Mouse (Mus musculus) MEL (cell line): ENCODE data around the gene Clic4. TPM values are rescaled to one million over a fixed set of nuclear protein-coding genes. Genes with fewer than 3 reads are reported as not detected.

Experiments
- DNase-seq: peaks from one replicate; pipeline ENCODE4 v3.0.0; 2011; ENCODE audit warnings: low read depth, low spot score
- H3K27ac ChIP-seq: 2 replicates; pipeline ENCODE4 v1.5.1; 2012; ENCODE audit warnings: low read depth, mild to moderate bottlenecking, control low read depth, low read length, moderate library complexity; ENCODE audit not compliant: control insufficient read depth
- H3K27me3 ChIP-seq, 2 experiments: fragments of 150-350 bp in 1 of 2; sonication (generic) in 1 of 2; 2 replicates each; pipeline ENCODE4 v1.6.1; 2012; ENCODE audit warnings: low read length in 2 of 2, mild to moderate bottlenecking in 2 of 2, improper control_type of control experiment in 1 of 2, moderate library complexity in 1 of 2; ENCODE audit not compliant: insufficient read depth in 2 of 2, control insufficient read depth in 1 of 2
- H3K36me3 ChIP-seq, 2 experiments: 2 replicates each; pipeline ENCODE4 v1.6.1; 2012 to 2014; ENCODE audit warnings: low read length in 2 of 2, improper control_type of control experiment in 1 of 2, inconsistent platforms in 1 of 2, mild to moderate bottlenecking in 1 of 2; ENCODE audit not compliant: insufficient read depth in 2 of 2, control insufficient read depth in 1 of 2
- H3K4me1 ChIP-seq, 2 experiments: fragments of 150-350 bp in 1 of 2; sonication (generic) in 1 of 2; 2 replicates each; pipeline ENCODE4 v1.6.1; 2012; ENCODE audit warnings: low read length in 2 of 2, improper control_type of control experiment in 1 of 2, mild to moderate bottlenecking in 1 of 2; ENCODE audit not compliant: insufficient read depth in 2 of 2, control insufficient read depth in 1 of 2
- H3K4me3 ChIP-seq, 2 experiments: fragments of 150-350 bp in 1 of 2; sonication (generic) in 1 of 2; 2 replicates each; pipeline ENCODE4 v1.5.1; 2012; ENCODE audit warnings: low read depth in 2 of 2, low read length in 2 of 2, mild to moderate bottlenecking in 2 of 2, moderate library complexity in 2 of 2, control low read depth in 1 of 2, improper control_type of control experiment in 1 of 2; ENCODE audit not compliant: control insufficient read depth in 1 of 2, insufficient read depth in 1 of 2
- H3K79me2 ChIP-seq: 2 replicates; pipeline ENCODE4 v1.6.1; 2012; ENCODE audit warnings: mild to moderate bottlenecking, low read length, moderate library complexity; ENCODE audit not compliant: control insufficient read depth, poor library complexity, insufficient read depth
- H3K9ac ChIP-seq: 2 replicates; pipeline ENCODE4 v1.6.1; 2012; ENCODE audit warnings: low read depth, mild to moderate bottlenecking, control low read depth, low read length, moderate library complexity; ENCODE audit not compliant: control insufficient read depth, poor library complexity, severe bottlenecking
- H3K9me3 ChIP-seq: fragments of 150-350 bp; sonication (generic); replicated peaks from 2 replicates; pipeline ENCODE4 v1.6.1; 2012; ENCODE audit warnings: mild to moderate bottlenecking, low read length, improper control_type of control experiment, moderate library complexity; ENCODE audit not compliant: insufficient read depth
- CHD1 ChIP-seq: IDR thresholded peaks from 2 replicates; pipeline ENCODE4 v1.6.1; 2012; ENCODE audit warnings: low read depth, mild to moderate bottlenecking, inconsistent platforms, low read length, improper control_type of control experiment
- CHD2 ChIP-seq: IDR thresholded peaks from 2 replicates; pipeline ENCODE4 v1.6.1; 2011; ENCODE audit warnings: low read length, improper control_type of control experiment
- CTCF ChIP-seq, 3 experiments: IDR thresholded peaks in 2 of 3; conservative IDR thresholded peaks in 1 of 3; 2 replicates each; pipeline ENCODE4 v1.5.1; 2011 to 2012; ENCODE audit warnings: low read length in 3 of 3, low read depth in 2 of 3, mild to moderate bottlenecking in 2 of 3, improper control_type of control experiment in 1 of 3, inconsistent platforms in 1 of 3, mixed read lengths in 1 of 3, moderate library complexity in 1 of 3; ENCODE audit not compliant: control insufficient read depth in 1 of 3, insufficient read depth in 1 of 3, poor library complexity in 1 of 3, severe bottlenecking in 1 of 3
- ELF1 ChIP-seq: IDR thresholded peaks from 2 replicates; pipeline ENCODE4 v1.6.1; 2014; ENCODE audit warnings: low read depth, mild to moderate bottlenecking, inconsistent platforms, low read length, improper control_type of control experiment, moderate library complexity
- EP300 ChIP-seq, 2 experiments: IDR thresholded peaks; 2 replicates each; pipeline ENCODE4 v1.6.1; 2011; ENCODE audit warnings: improper control_type of control experiment in 2 of 2, low read length in 2 of 2, low read depth in 1 of 2, mild to moderate bottlenecking in 1 of 2
- ETS1 ChIP-seq: IDR thresholded peaks from 2 replicates; pipeline ENCODE4 v1.6.1; 2012; ENCODE audit warnings: low read depth, mild to moderate bottlenecking, inconsistent platforms, low read length, improper control_type of control experiment, moderate library complexity
- GATA1 ChIP-seq: IDR thresholded peaks from 2 replicates; pipeline ENCODE4 v1.6.1; 2011; ENCODE audit warnings: low read depth, low read length, improper control_type of control experiment
- HCFC1 ChIP-seq: IDR thresholded peaks from 2 replicates; pipeline ENCODE4 v1.6.1; 2012; ENCODE audit warnings: low read depth, mild to moderate bottlenecking, inconsistent platforms, low read length, improper control_type of control experiment, moderate library complexity
- JUND ChIP-seq: IDR thresholded peaks from 2 replicates; pipeline ENCODE4 v1.6.1; 2011; ENCODE audit warnings: low read depth, mild to moderate bottlenecking, improper control_type of control experiment, low read length
- MAX ChIP-seq: IDR thresholded peaks from 2 replicates; pipeline ENCODE4 v1.6.1; 2011; ENCODE audit warnings: low read length, improper control_type of control experiment
- MEF2A ChIP-seq: IDR thresholded peaks from 2 replicates; pipeline ENCODE4 v1.6.1; 2014; ENCODE audit warnings: low read depth, mild to moderate bottlenecking, inconsistent platforms, low read length, improper control_type of control experiment; ENCODE audit not compliant: poor library complexity, insufficient replicate concordance, severe bottlenecking; ENCODE audit errors: extremely low read depth
- MXI1 ChIP-seq: IDR thresholded peaks from 2 replicates; pipeline ENCODE4 v1.6.1; 2011; ENCODE audit warnings: mild to moderate bottlenecking, low read depth, low read length, improper control_type of control experiment
- MYB ChIP-seq: IDR thresholded peaks from 2 replicates; pipeline ENCODE4 v1.6.1; 2011; ENCODE audit warnings: mild to moderate bottlenecking, low read depth, low read length, improper control_type of control experiment
- MYC ChIP-seq: IDR thresholded peaks from 2 replicates; pipeline ENCODE4 v1.6.1; 2011; ENCODE audit warnings: low read depth, mild to moderate bottlenecking, low read length, improper control_type of control experiment, moderate library complexity
- NELFE ChIP-seq: IDR thresholded peaks from 2 replicates; pipeline ENCODE4 v1.6.1; 2011; ENCODE audit warnings: low read depth, low read length, improper control_type of control experiment
- NRF1 ChIP-seq: IDR thresholded peaks from 2 replicates; pipeline ENCODE4 v1.6.1; 2014; ENCODE audit warnings: low read depth, mild to moderate bottlenecking, inconsistent platforms, low read length, improper control_type of control experiment, moderate library complexity; ENCODE audit not compliant: poor library complexity, insufficient read depth, severe bottlenecking
- POLR2A ChIP-seq, 2 experiments: IDR thresholded peaks; 2 replicates each; pipeline ENCODE4 v1.6.1; 2011 to 2012; ENCODE audit warnings: low read length in 2 of 2, mild to moderate bottlenecking in 2 of 2, control low read depth in 1 of 2, improper control_type of control experiment in 1 of 2, low read depth in 1 of 2, moderate library complexity in 1 of 2; ENCODE audit not compliant: control insufficient read depth in 1 of 2, insufficient read depth in 1 of 2, poor library complexity in 1 of 2
- POLR2AphosphoS2 ChIP-seq: IDR thresholded peaks from 2 replicates; pipeline ENCODE4 v1.6.1; 2011; ENCODE audit warnings: low read length, improper control_type of control experiment
- POLR2AphosphoS5 ChIP-seq: IDR thresholded peaks from 2 replicates; pipeline ENCODE4 v1.6.1; 2012; ENCODE audit warnings: low read depth, borderline replicate concordance, mild to moderate bottlenecking, inconsistent platforms, low read length, moderate library complexity, mixed read lengths
- RAD21 ChIP-seq: IDR thresholded peaks from 2 replicates; pipeline ENCODE4 v1.6.1; 2011; ENCODE audit warnings: mild to moderate bottlenecking, low read depth, low read length, improper control_type of control experiment
- RCOR1 ChIP-seq: IDR thresholded peaks from 2 replicates; pipeline ENCODE4 v1.6.1; 2012; ENCODE audit warnings: low read depth, mild to moderate bottlenecking, inconsistent platforms, low read length, improper control_type of control experiment
- SIN3A ChIP-seq: IDR thresholded peaks from 2 replicates; pipeline ENCODE4 v1.6.1; 2012; ENCODE audit warnings: low read length, improper control_type of control experiment, inconsistent platforms
- SMC3 ChIP-seq: IDR thresholded peaks from 2 replicates; pipeline ENCODE4 v1.6.1; 2011; ENCODE audit warnings: low read depth, low read length, improper control_type of control experiment
- TAL1 ChIP-seq: IDR thresholded peaks from 2 replicates; pipeline ENCODE4 v1.6.1; 2012; ENCODE audit warnings: mild to moderate bottlenecking, inconsistent platforms, low read length, moderate library complexity, mixed read lengths
- TBP ChIP-seq: IDR thresholded peaks from 2 replicates; pipeline ENCODE4 v1.8.0; 2011; ENCODE audit warnings: low read depth, low read length, improper control_type of control experiment
- TCF12 ChIP-seq: IDR thresholded peaks from 2 replicates; pipeline ENCODE4 v1.6.1; 2014; ENCODE audit warnings: low read depth, mild to moderate bottlenecking, inconsistent platforms, low read length, improper control_type of control experiment, moderate library complexity
- USF1 ChIP-seq: IDR thresholded peaks from 2 replicates; pipeline ENCODE4 v1.6.1; 2014; ENCODE audit warnings: low read depth, mild to moderate bottlenecking, inconsistent platforms, low read length, improper control_type of control experiment, moderate library complexity
- ZC3H11A ChIP-seq: IDR thresholded peaks from 2 replicates; pipeline ENCODE4 v1.6.1; 2012; ENCODE audit warnings: low read depth, mild to moderate bottlenecking, inconsistent platforms, low read length, improper control_type of control experiment
- ZMIZ1 ChIP-seq: IDR thresholded peaks from 2 replicates; pipeline ENCODE4 v1.6.1; 2012; ENCODE audit warnings: low read depth, mild to moderate bottlenecking, inconsistent platforms, low read length, improper control_type of control experiment, moderate library complexity
- ZNF384 ChIP-seq: IDR thresholded peaks from 2 replicates; pipeline ENCODE4 v1.6.1; 2012; ENCODE audit warnings: low read depth, mild to moderate bottlenecking, inconsistent platforms, low read length, improper control_type of control experiment
- polyA plus RNA-seq, 2 experiments: library from polyadenylated mRNA; stranded (reverse) in 1 of 2; unstranded in 1 of 2; fragments of >175 nt in 1 of 2; fragments of >200 nt in 1 of 2; gene quantifications; 2 replicates each; pipeline versions ENCODE4 v1.2.1 to v1.2.4; 2012; ENCODE audit warnings: low replicate concordance in 2 of 2, low read depth in 1 of 2; ENCODE audit not compliant: insufficient read length in 2 of 2, insufficient read depth in 1 of 2, missing spikeins in 1 of 2
- total RNA-seq: library from RNA; depleted of rRNA; stranded (reverse); fragments of 300-350 nt; gene quantifications from 2 replicates; pipeline ENCODE4 v1.2.3, GENCODE M21; 2012

Gene Clic4
- total and polyA plus RNA-seq, 3 experiments = 32.9 to 274 (median 83.8) TPM

- Histone ChIP-seq H3K27me3 (no peaks in the 10 kb centered on the region), H3K36me3 (peaks cover 0 to 45% of the 10 kb centered on the region in 2 experiments; a peak in 2 of 4 replicates), H3K9me3 (no peaks in the 10 kb centered on the region), H3K4me1 (peaks cover 40 to 43% of the 10 kb centered on the region in 2 experiments), H3K27ac (no peak overlapping the region), H3K4me3 (no peak overlapping the region), H3K9ac (no peak overlapping the region), H3K79me2 (peaks cover 36% of the 10 kb centered on the region)
- peak; percentile 60 for DNase-seq
- TF ChIP-seq HCFC1 (no peak), CTCF (IDR thresholded peaks at IDR 0.05 in 2 of 3, conservative IDR thresholded peaks at IDR 0.05 in 1 of 3; ENCODE audit: control insufficient read depth in 1 of 3, insufficient read depth in 1 of 3, low read depth in 2 of 3, low read length in 3 of 3, poor library complexity in 1 of 3, severe bottlenecking in 1 of 3) (peak; percentile 62 to 75 (median 68)), POLR2AphosphoS2 (no peak), ZNF384 (no peak), NRF1 (no peak), MYB (no peak), SMC3 (peak; percentile 52), TCF12 (no peak)
Observed at GRCm38 (mm10) chr4:135244335-135244734, 28.3 kb downstream of the Clic4 start.

DNA sequence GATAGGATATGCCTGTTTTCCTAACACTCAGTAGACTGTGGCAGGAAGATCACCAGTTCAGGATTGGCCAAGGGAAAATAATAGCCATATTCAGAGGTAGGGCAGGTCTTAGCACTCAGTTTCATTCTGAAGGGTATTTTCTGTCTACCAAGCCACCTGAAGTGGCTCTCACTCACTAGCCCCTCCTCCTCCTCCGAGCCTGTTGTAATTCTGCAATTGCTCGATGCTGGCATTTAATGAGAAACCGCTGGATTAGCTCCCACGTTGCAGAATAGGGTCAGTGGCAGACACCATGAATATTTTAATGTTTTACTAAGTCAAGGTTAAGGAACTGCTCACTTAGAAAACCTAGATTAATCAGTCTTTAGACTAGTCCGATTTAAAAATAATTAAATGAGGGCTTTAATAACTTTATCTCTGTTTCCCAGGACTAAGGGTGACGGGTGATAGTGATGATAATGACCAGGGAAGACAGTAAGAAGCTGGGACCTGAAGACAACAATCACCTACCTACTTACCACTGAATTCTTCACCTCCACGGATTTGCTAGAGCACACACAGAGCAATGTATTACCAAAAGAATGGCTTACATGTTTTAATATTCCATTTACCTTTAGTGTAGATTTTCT, 29.6 kb downstream of the Clic4 start:
- H3K9me3 ChIP-seq = no peaks in the 10 kb centered on the region
- no peak for DNase-seq
- no peak overlapping the region for H3K4me3 ChIP-seq
- no peak overlapping the region for H3K27ac ChIP-seq
- no peaks in the 10 kb centered on the region for H3K27me3 ChIP-seq
- peaks cover 41 to 50% of the 10 kb centered on the region in 2 experiments for H3K4me1 ChIP-seq
- H3K9ac ChIP-seq = no peak overlapping the region
- H3K79me2 ChIP-seq = peaks cover 29% of the 10 kb centered on the region
- H3K36me3 ChIP-seq = peaks cover 5 to 51% of the 10 kb centered on the region in 2 experiments; a peak in 3 of 4 replicates
- TF ChIP-seq POLR2AphosphoS5 = no peak
- TF ChIP-seq EP300 (IDR thresholded peaks at IDR 0.05; ENCODE audit: low read depth in 1 of 2, low read length in 2 of 2) = peak; percentile 18 to 27; a peak in 2 of 4 replicates
- TF ChIP-seq USF1 = no peak
- no peak for TF ChIP-seq ZC3H11A
- peak; percentile 66 for TF ChIP-seq RCOR1
- TF ChIP-seq MYB = no peak
- TF ChIP-seq GATA1 = peak; percentile 59; the same call in 1 of the 2 replicates
- peak; percentile 47 for TF ChIP-seq TAL1
- no peak for TF ChIP-seq NELFE
- TF ChIP-seq NRF1 = no peak
- TF ChIP-seq TBP = no peak
- no peak for TF ChIP-seq SIN3A
- no peak for TF ChIP-seq POLR2A (IDR thresholded peaks at IDR 0.05; ENCODE audit: control insufficient read depth in 1 of 2, insufficient read depth in 1 of 2, low read depth in 1 of 2, low read length in 2 of 2, poor library complexity in 1 of 2)
- TF ChIP-seq ETS1 = no peak
- no peak for TF ChIP-seq CHD1
- TF ChIP-seq HCFC1 = no peak
- TF ChIP-seq CTCF (IDR thresholded peaks at IDR 0.05 in 2 of 3, conservative IDR thresholded peaks at IDR 0.05 in 1 of 3; ENCODE audit: control insufficient read depth in 1 of 3, insufficient read depth in 1 of 3, low read depth in 2 of 3, low read length in 3 of 3, poor library complexity in 1 of 3, severe bottlenecking in 1 of 3) = no peak
- TF ChIP-seq ELF1 = no peak
- TF ChIP-seq SMC3 = no peak
- no peak for TF ChIP-seq CHD2
- no peak for TF ChIP-seq MAX
- no peak for TF ChIP-seq MYC
- TF ChIP-seq TCF12 = peak; percentile 76; the same call in 1 of the 2 replicates
- TF ChIP-seq MXI1 = no peak
- TF ChIP-seq RAD21 = no peak
- TF ChIP-seq ZNF384 = no peak
- TF ChIP-seq ZMIZ1 = no peak
- no peak for TF ChIP-seq MEF2A
- no peak for TF ChIP-seq JUND
